ENCODE assay signal across 8 mouse cellular contexts in the genomic region with DNA sequence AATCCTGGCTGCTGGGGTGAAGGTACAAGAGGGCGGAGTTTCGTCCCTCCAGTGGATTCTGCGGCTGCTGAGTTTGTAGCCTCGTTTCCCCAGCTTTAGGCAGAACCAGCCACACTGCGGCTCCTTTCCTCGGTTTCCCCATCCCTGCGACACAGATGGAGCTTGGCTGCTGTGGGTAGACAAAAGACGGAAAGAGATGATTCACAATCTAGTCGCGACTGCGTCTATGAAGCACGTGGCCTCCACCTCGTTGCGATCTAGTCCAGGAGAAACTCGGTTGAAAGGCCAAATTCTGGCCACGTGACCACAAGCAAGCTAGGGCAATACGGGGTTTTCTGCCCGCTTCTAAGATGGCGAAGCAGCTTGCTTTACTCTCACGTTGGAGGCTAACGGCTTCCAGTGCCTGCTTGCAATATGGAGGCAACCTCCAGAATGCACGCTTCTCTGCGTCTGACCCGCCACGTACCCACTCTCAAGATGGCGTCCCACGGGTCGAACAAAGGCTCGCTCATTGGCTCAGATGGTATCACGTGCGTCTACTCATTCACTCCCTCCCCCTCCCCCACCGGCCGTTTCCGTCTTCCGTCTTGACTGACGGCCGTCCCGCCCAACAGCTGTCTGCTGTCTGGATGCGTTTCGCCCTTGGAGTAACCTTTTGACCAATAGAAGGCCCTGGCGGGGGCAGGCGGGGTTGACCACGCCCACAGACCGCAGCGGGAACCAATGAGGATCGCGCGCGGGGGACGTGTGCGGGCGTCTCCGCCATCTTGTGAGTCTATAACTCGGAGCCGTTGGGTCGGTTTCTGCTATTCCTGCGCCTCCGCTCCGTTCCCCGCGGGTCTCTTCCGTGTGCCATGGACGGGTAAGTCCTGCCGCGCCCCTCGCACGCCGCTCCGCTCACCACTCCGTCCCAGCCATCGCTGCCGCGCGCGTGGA. TPM values are rescaled to one million over a fixed set of nuclear protein-coding genes. Genes with fewer than 3 reads are reported as not detected.
DNase-seq lines count a peak whose midpoint lies in the region; ATAC-seq and TF ChIP-seq lines count a peak whose summit lies in the region.

A gene (plus strand): TSS at position 568 of the 936 bp plus-strand sequence.

- TF ChIP-seq POLR2A in olfactory bulb, adult 2 months (IDR thresholded peaks at IDR 0.05; ENCODE audit: insufficient read depth, low read depth, low read length), result peak; percentile 82
- peak; percentile 76 for TF ChIP-seq POLR2A in thymus, adult 2 months (IDR thresholded peaks at IDR 0.05; ENCODE audit: control insufficient read depth, extremely low read depth, insufficient read depth, low read length, poor library complexity)

- peaks cover 59% of the 10 kb centered on the region for H3K36me3 ChIP-seq in G1E (replicated peaks)
- H3K36me3 ChIP-seq in forebrain, embryonic 16.5 days (ENCODE audit: control insufficient read depth, insufficient read depth), result peaks cover 1% of the 10 kb centered on the region
- H3K36me3 ChIP-seq in lung, embryonic 14.5 days (ENCODE audit: insufficient read depth), result peaks cover 38% of the 10 kb centered on the region
- peaks cover 17% of the 10 kb centered on the region for H3K36me3 ChIP-seq in thymus, adult 2 months (ENCODE audit: control insufficient read depth, insufficient read depth, low read length)

- DNase-seq in G1E (ENCODE audit: low spot score), result peak; percentile 98
- peak; percentile 99 for DNase-seq in cerebellum, adult 18-20 months
- peak; percentile 96 to 97 for DNase-seq in heart, postnatal 36 days
- DNase-seq in layer of hippocampus, adult 2 months (ENCODE audit: low spot score in 2 of 2), result peak; percentile 98 to 99
- DNase-seq in lung, embryonic 14.5 days, result peak; percentile 100
- peak; percentile 99 for DNase-seq in thymus, adult 2 months

- intact Hi-C loops in heart, postnatal 36 days (cut with DNase I), result no loop called here

- H3K9ac ChIP-seq in forebrain, embryonic 16.5 days (replicated peaks; ENCODE audit: low read depth, low read length), result peak within 1 kb of the TSS; percentile 95
- H3K9ac ChIP-seq in lung, embryonic 14.5 days, result peak within 1 kb of the TSS; percentile 99

- peak within 1 kb of the TSS; percentile 96 for H3K4me2 ChIP-seq in forebrain, embryonic 16.5 days (ENCODE audit: low read length)
- H3K4me2 ChIP-seq in lung, embryonic 14.5 days, result peak within 1 kb of the TSS; percentile 97

- no peak for TF ChIP-seq CTCF in G1E (IDR thresholded peaks at IDR 0.05; ENCODE audit: low read depth, low read length)
- TF ChIP-seq CTCF in layer of hippocampus, adult 2 months (conservative IDR thresholded peaks at IDR 0.05), result no peak
- TF ChIP-seq CTCF in lung, embryonic 14.5 days (IDR thresholded peaks at IDR 0.05; ENCODE audit: low read depth), result no peak
- TF ChIP-seq CTCF in olfactory bulb, adult 2 months (IDR thresholded peaks at IDR 0.05; ENCODE audit: insufficient read depth, low read depth, low read length), result no peak
- peak; percentile 63; the same call in 1 of the 2 replicates for TF ChIP-seq CTCF in thymus, adult 2 months (IDR thresholded peaks at IDR 0.05; ENCODE audit: borderline replicate concordance, control insufficient read depth, extremely low read depth, insufficient read depth, low read length, poor library complexity)

- H3K27ac ChIP-seq in forebrain, embryonic 16.5 days (ENCODE audit: low read length), result peak within 1 kb of the TSS; percentile 100
- H3K27ac ChIP-seq in layer of hippocampus, adult 2 months, result peak within 1 kb of the TSS; percentile 100
- H3K27ac ChIP-seq in lung, embryonic 14.5 days (ENCODE audit: low read depth), result peak within 1 kb of the TSS; percentile 100
- H3K27ac ChIP-seq in olfactory bulb, adult 2 months (ENCODE audit: insufficient read depth, low read depth, low read length), result peak within 1 kb of the TSS; percentile 96
- peak within 1 kb of the TSS; percentile 95 for H3K27ac ChIP-seq in thymus, adult 2 months (ENCODE audit: control insufficient read depth, insufficient read depth, low read length)

- peak; percentile 81 for ATAC-seq in G1E (ENCODE audit: extremely low read depth, insufficient number of reproducible peaks, low FRiP score, poor library complexity, severe bottlenecking)
- peak; percentile 93 for ATAC-seq in forebrain, embryonic 16.5 days
- peak; percentile 85 for ATAC-seq in lung, embryonic 14.5 days (ENCODE audit: insufficient read depth)

- peaks cover 76% of the 10 kb centered on the region for H3K4me1 ChIP-seq in G1E (ENCODE audit: insufficient read depth, low read depth, low read length)
- H3K4me1 ChIP-seq in forebrain, embryonic 16.5 days (replicated peaks; ENCODE audit: control insufficient read depth, insufficient read depth, low read length), result peaks cover 57% of the 10 kb centered on the region
- peaks cover 35% of the 10 kb centered on the region for H3K4me1 ChIP-seq in lung, embryonic 14.5 days (ENCODE audit: insufficient read depth)
- H3K4me1 ChIP-seq in olfactory bulb, adult 2 months (ENCODE audit: control insufficient read depth, insufficient read depth, low read length), result peaks cover 56% of the 10 kb centered on the region
- peaks cover 72% of the 10 kb centered on the region for H3K4me1 ChIP-seq in thymus, adult 2 months (replicated peaks; ENCODE audit: control insufficient read depth, insufficient read depth, low read length)

- no peaks in the 10 kb centered on the region for H3K9me3 ChIP-seq in G1E (replicated peaks)
- no peaks in the 10 kb centered on the region for H3K9me3 ChIP-seq in forebrain, embryonic 16.5 days (ENCODE audit: control insufficient read depth, low read length)
- H3K9me3 ChIP-seq in lung, embryonic 14.5 days (ENCODE audit: low read depth, low read length), result no peaks in the 10 kb centered on the region

- WGBS in forebrain, embryonic 16.5 days, result under 1% methylated on average over 75 of the region's 75 CpGs
- under 1% methylated on average over 75 of the region's 75 CpGs for WGBS in lung, embryonic 14.5 days
- under 1% methylated on average over 74 of the region's 75 CpGs for WGBS in olfactory bulb, adult 2 months
- under 1% methylated on average over 75 of the region's 75 CpGs for WGBS in thymus, adult 2 months

- H3K27me3 ChIP-seq in G1E (ENCODE audit: insufficient read depth, low read length), result no peaks in the 10 kb centered on the region
- H3K27me3 ChIP-seq in forebrain, embryonic 16.5 days (replicated peaks; ENCODE audit: control insufficient read depth, insufficient read depth, low read length), result no peaks in the 10 kb centered on the region
- no peaks in the 10 kb centered on the region for H3K27me3 ChIP-seq in lung, embryonic 14.5 days (ENCODE audit: insufficient read depth, low read length)
- no peaks in the 10 kb centered on the region for H3K27me3 ChIP-seq in thymus, adult 2 months (ENCODE audit: control insufficient read depth, insufficient read depth, low read length)

- peak within 1 kb of the TSS; percentile 93 for H3K4me3 ChIP-seq in G1E (ENCODE audit: low read depth, low read length)
- peak within 1 kb of the TSS; percentile 97 for H3K4me3 ChIP-seq in forebrain, embryonic 16.5 days (replicated peaks; ENCODE audit: low read length)
- peak within 1 kb of the TSS; percentile 100 for H3K4me3 ChIP-seq in layer of hippocampus, adult 2 months
- H3K4me3 ChIP-seq in lung, embryonic 14.5 days (ENCODE audit: low read depth, low read length), result peak within 1 kb of the TSS; percentile 99
- peak within 1 kb of the TSS; percentile 83 for H3K4me3 ChIP-seq in olfactory bulb, adult 2 months (ENCODE audit: insufficient read depth, low read depth, low read length)
- peak within 1 kb of the TSS; percentile 90 for H3K4me3 ChIP-seq in thymus, adult 2 months (ENCODE audit: control insufficient read depth, insufficient read depth, low read length)

RNA-seq across cellular contexts. Expression of the gene that starts here (rescaled TPM):
- total RNA-seq in G1E (2014; fragmentation: Nextera tagmentation) (333 and 387 TPM in 2 replicates), G1E (2017) (168 and 190 TPM in 2 replicates)
- 1,117 and 1,292 TPM in 2 replicates for polyA plus RNA-seq in G1E (2012)
- 98.3 and 107 TPM in 2 replicates for polyA plus RNA-seq in forebrain, embryonic 16.5 days (2015; fragmentation: Nextera tagmentation; extraction: Ambion mirVana)
- total RNA-seq in heart, postnatal 36 days (2021), result 10 to 100 TPM; 50.9 to 51.2 TPM
- 10 to 100 TPM; 56.9 to 58.7 TPM for total RNA-seq in layer of hippocampus, adult 2 months (2021)
- 355 and 366 TPM in 2 replicates for polyA plus RNA-seq in lung, embryonic 14.5 days (2014; fragmentation: Nextera tagmentation; extraction: Ambion mirVana)
- 555 TPM in 1 of 2 replicates, not detected in the other for polyA plus RNA-seq in olfactory bulb, adult 2 months (2012; ENCODE audit: insufficient read depth, insufficient read length, low replicate concordance, missing spikeins)
- 583 and 703 TPM in 2 replicates for polyA plus RNA-seq in thymus, adult 2 months (2012; rRNA removed)

Comparison
In these comparisons a context has a peak if more than half of its experiments do, and no peak if none do; other contexts are left out.
1. Peak in every context shown above with its lines: DNase-seq, ATAC-seq, H3K4me3 ChIP-seq and H3K27ac ChIP-seq.